Mouse (Mus musculus) cerebellum, postnatal 10 days (tissue): ENCODE results near the gene Vav1.
A peak's percentile ranks its signal among the peaks of the same experiment; 100 is the strongest.

Experiments used
- DNase-seq, 2 experiments: peaks; one replicate each; pipeline ENCODE4 v3.0.0; 2021; ENCODE audit warnings: mixed read lengths in 2 of 2

The Vav1 gene

DNA sequence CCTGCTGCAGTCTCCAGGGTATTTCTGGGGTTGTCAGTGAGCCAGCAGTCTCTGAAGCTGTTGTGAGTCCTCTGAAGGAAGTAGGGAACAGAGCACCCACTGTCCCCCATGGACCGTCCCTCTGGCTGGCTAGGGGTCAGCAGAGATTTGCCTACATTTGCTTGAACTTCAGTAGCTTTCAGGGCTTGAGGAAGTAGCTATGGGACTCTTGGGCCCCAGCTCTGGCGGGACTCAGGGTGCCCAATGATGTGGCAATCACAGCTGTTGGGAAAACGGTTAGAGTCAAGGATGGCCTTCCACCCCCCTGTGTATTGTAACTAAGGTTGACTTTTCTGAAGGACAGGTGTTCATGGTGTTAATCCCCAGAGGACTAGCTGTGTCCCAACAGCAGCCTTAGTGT is 1.5 kb downstream of the Vav1 start:
- no peak for DNase-seq

- DNase-seq, result no peak
Observed at GRCm38 (mm10) chr17:57283906-57284305, 5.0 kb downstream of the Vav1 start.

GRCm38 (mm10) chr17:57285077-57285476 is 6.2 kb downstream of the Vav1 start:
- no peak for DNase-seq

DNA sequence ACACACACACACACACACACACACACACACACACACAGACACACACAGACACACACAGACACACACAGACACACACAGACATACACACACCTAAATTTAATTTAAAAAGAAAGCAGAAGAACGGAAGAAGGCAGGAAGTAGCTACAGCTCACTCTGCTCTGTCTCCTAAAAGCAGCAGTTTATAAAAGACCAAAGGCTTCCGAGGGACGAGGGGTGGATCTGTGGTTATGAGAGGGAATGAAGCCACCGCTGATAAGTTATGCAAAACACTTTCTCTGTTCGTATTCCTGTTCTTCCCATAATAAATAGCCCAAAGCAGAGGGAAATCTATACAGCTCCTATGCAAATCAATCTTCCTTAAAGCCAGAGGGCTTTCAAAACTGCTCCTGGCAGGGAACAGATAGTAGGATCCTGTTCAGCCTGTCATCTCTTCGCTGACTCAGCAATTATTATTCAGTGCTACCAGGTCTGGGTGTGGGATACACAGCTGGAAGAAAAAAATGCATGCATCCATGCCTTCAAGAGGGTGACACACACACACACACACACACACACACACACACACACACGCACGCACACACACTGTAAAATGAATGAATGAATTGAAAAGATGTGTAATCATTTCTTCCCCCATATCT is 7.9 kb downstream of the Vav1 start:
- DNase-seq, result no peak

DNA sequence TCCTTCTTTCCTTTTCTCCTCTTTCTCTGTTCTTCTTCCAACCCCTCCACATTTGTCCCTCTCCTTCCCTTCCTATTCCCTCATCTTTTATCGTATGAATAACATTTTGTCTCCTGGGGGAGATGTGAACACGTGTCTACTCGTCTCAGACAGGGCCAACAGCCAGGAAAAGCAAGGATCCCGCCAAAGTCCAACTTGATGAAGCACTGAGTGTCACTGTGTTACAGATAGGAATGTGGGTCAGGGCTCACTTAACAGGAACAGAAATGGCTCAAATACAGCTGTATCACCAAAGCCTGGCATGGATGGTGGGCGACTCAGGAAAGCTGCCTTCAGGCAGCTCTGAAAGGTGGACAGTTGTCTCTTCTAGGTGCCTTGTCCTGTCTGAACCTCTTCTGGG is 10.4 kb downstream of the Vav1 start:
- no peak for DNase-seq

DNA sequence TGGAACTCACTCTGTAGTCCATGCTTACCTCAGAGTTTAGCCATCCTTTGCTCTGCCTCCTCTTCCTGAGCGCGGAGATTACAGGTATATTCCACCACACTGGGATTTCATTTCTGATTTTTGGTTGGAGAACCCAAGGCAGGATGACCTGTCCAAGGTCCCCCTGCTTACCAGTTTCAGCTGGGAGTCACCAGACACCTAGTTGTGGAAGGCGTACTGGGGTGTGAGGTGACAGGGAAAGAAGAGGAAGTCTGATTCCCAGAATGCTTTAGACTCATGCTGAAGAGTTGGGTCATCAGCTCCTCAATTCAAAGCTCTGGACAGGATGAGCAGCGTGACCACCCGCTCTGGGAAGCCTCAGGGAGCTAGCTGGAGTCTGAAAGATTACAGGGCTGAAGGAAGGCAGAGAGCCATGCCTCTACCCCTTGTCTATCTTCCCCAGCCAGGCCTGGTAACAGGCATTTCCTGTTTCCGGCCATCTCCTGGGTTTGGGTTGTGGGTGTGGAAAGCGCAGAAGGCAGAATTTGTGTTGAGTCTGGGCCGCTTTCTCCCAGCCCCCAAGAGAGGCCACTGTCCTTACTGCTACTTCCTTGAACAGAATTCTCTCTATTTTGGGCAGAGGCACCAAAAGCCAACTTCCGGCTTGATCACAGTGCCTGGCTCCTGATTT is 11.2 kb downstream of the Vav1 start:
- no peak for DNase-seq

GRCm38 (mm10) chr17:57290671-57291055 is 11.8 kb downstream of the Vav1 start:
- DNase-seq, result no peak

DNA sequence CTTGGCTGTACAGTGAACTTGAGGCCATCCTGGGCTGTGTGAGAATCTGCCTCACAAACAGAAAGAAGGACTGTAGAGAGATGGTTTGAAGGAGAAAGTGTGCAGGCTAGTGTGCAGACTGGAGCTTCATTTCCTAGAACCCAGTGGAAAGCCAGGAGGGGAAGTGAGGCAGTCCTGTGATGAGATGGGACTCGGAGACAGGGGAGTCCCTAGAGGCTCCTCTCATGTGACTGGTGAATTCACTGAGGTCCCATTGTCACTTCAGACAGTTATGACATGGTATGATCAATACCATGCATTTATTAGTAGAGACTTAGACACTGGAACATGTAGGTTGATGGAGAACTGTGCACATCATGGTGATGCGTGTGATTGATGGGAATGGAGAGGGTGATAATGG is 13.4 kb downstream of the Vav1 start:
- DNase-seq, result no peak

- DNase-seq, result no peak
Observed at GRCm38 (mm10) chr17:57292968-57293367, 14.1 kb downstream of the Vav1 start.

GRCm38 (mm10) chr17:57295935-57296334 is 17.0 kb downstream of the Vav1 start:
- DNase-seq, result no peak

DNA sequence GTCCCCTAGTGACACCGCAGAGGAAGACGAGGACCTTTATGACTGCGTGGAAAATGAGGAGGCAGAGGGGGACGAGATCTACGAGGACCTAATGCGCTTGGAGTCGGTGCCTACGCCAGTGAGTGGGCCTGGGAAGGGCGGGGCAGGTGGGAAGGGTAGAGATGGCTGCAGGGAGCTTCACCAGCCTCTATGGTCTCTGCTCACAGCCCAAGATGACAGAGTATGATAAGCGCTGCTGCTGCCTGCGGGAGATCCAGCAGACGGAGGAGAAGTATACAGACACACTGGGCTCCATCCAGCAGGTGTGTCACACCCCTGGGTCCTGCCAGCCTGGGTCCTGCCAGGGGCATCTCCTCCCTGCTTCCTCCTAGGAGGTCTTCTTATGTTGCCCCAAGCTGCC is 18.1 kb downstream of the Vav1 start:
- DNase-seq, result no peak

DNA sequence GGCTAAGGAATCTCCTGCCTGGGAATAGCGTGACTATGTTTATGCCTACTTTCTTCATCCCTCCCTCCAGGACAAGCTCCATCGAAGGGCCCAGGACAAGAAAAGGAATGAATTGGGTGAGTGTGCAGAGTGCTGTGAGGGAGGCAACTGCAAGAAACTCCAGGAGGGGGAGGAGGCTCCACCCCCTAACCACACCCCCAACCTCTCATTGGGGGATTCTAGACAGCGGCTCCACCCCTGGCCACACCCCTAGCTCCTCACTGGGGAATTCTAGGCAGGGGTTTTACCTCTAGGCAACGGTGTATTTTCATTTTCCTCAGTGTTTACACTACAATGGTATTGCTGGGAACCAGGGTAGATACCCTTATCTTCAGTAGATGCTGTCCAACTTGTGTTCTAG is 26.7 kb downstream of the Vav1 start:
- no peak for DNase-seq

DNA sequence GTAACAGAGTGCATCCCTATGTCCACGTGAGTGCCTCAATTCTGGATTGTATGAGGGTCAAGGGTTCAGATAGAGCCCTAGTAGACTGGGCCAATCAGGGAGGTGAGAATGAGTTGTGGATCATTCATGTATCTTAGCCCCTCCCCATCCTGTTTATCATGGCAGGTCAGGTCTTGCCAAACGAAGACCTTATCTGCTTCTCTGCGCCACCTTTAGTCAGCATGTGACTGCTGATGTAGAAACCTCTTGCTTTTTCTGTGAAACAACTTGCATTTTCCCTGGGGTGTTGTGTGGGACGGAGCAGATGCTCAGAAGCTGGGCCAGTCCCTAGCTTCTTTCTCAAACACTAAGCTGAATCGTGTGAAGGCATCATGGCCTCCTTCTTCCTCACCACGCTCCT is 28.2 kb downstream of the Vav1 start:
- DNase-seq, result no peak

DNA sequence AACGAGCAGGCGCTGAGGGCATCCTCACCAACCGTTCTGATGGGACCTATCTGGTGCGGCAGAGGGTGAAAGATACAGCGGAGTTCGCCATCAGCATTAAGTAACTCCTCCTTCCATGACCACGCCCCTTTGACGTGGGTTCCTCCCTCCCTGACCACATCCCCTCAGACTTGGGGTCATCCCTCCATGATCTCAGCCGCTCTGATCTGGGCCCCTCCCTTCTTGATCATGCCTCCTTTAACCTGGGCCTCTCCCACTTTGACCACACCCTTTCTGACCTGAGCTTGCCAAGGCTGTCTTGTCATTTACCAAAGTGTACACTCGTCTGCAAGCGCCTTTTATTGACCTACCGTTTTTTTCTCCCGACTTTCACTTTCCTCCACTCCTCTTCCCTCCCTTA is 32.9 kb downstream of the Vav1 start:
- no peak for DNase-seq

DNA sequence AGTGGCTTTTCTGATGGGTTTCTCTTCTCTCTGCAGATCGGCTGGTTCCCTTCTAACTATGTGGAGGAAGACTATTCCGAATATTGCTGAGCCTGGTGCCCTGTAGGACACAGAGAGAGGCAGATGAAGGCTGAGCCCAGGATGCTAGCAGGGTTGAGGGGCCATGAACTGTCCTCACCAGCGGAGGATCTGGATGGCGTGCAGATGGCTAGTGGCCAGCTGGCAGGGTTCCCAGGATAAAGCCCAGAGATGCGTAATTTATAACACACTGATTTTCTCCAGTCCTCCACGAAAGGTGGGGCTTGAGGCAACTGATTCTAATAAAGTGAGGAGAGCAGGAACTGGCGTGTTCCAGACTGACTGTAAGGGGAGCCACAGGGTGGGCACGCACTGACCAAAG is 48.7 kb downstream of the Vav1 start:
- DNase-seq, result peak; percentile 86 to 87

GRCm38 (mm10) chr17:57328944-57329343 is 50.0 kb downstream of the Vav1 start:
- peak; percentile 13 to 19 for DNase-seq

DNA sequence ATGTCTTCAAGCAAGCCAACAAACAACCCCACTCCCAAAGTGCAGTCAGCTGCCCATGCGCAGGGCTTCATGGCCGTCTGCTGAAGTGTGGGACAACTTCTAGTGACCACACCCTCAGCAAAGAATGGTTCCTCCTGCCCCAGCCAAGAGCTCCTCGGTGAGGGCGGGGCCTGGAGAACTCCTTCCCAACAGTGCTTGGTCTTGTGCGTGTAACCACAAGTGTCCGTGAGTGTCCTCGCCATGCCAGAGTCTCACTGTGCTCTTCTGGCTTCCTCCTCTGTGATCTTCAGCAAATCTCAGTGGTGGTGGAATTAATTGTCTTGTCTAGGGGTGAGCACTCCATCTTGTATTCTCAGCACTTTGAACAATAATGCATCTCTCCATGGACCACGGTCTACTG is 52.1 kb downstream of the Vav1 start:
- no peak for DNase-seq

DNA sequence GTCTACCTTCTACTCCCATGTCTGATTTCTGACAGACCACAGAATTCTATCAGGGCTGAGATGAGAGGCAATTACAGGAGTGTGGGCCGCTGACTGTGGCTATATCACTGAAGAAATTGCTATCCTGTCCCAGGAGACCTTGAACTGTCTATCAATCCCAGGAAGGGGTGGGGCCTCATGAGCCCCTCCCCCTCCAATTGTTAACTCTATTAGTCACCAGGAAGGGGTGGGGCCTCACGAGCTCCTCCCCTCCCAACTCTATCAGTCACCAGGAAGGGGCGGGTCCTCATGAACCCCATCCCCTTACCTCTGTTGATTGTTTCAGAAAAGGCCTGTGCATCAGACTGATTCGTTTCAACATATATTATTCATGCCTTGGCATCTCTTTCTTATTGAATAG is 53.3 kb downstream of the Vav1 start:
- no peak for DNase-seq

DNA sequence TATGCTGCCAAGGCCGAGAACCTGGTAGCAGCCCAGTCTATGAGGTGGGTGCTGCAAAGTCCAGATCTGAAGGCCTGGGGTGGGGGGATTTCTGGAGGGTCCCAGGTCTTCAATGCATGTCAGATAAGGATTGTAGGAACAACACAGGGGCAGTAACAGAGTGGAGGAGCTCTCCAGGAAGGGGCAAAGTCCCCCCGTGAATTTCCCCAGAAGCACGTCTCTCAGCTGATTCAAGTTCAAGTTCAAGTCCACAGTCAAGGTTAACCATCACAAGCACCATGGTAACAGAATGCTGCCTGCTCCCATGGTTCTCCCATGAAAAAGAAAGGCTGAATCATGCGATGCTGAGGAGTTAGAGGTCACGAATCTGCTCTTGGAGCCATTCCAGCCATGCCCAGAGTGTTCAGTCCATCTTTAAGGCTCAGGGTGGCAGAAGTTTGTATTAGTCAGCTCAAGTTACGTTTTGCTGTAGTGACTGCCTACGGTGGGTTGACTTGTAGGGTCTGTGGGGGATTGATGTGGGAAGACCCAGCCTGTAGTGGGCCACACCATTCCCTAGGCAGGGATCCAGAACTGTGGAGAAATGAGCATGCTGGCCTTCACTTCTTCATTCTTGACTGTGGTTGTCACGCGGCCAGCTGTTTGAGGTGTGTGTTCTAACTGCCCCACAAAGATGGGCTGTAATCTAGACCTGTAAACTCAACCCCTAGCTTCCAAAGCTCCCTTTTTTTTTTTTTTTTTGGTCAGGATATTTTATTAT is 55.3 kb downstream of the Vav1 start:
- peak in 1 of 2 experiments; percentile 31 for DNase-seq

DNA sequence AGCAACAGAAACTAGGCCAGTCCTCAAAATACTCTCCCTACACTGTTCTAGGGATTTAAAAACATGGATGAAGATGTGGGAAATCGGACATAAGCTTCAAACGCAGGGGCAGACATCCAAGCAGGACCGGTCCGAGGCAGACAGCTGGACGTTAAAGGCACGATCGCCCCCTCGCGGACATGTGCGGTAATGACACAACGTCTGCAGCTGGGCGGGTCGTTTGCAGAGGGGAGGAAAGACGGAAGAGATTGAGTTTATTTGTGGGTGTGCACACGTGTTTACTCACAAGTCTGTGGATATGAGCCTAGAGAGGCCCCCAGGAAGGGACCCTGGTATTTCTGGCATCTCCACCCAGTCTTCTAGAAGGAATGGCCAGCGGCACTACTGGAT is 55.9 kb downstream of the Vav1 start:
- DNase-seq, result peak; percentile 93 to 96

- peak in 1 of 2 experiments; percentile 11 for DNase-seq
Observed at GRCm38 (mm10) chr17:57335194-57335593, 56.3 kb downstream of the Vav1 start.

DNA sequence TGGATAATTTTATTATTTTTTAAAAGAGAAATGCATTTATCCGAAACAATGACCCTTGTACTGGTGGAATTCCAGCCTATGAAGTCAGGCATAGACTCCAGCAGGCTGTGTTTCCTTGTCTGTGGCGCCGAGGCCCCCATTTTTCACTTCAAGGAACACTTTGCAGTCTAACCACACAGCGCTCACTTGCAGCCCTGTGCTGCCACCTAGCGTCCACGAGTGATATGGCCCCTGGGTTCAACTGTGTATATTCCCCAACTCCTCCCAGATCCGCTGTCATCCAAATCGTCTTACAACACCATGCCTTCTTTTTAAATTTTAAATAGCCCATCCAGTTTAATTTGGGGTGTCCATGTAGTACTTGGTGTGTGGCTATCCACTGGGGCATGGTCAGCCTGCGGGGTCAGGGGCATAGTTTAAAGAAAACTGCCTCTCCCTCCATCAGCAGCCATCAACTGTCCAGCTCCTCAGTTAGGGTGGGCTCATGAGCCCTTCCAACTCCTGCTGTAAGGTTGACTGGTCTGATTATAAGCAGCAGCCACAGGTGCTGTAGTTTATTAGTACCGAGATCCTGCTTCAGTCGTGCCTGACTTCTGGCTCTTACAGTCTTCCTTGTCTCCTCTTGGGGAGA is 56.9 kb downstream of the Vav1 start:
- peak; percentile 95 to 97 for DNase-seq

DNA sequence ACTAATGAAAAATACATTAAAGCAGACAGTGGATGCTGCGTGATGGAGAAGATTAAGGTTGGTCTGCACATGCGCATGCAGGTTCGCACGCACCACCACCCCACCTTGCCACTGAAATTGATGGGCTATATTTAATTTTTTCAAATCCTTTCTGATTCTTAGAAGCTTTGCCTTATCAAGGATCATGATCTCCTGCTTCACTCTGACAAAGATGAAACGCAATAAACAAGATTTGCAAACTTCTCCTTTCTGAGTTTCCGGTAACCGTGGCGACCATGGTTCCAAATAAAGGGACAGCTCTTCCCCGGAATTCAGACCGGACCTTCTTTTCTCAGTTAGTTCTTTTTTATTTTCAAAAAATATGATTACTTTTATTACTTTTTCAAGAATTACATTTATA is 59.1 kb downstream of the Vav1 start:
- DNase-seq, result no peak

DNA sequence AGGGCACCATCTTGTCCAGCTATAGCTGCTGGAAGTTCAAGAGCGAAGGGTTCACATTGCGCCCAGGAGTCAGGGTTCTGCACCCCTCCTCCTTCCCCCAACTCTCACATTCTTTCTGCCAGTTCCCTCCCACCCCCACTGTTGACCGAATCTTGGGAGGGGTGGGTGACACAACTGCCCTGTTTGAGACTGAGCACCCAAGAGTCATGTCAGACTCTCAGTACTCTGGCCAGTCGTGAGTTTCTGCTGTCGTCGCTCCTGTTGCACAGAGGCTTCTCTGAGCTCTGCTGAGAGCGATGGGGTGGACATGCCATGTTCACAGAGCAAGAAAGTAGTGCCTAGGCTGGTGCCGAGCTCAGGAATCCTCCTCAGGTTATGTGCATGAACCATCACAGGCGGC is 60.4 kb downstream of the Vav1 start:
- no peak for DNase-seq
